Mouse (Mus musculus) ES-E14 (cell line): Measurements from ENCODE around the gene Dhx16. TPM values are rescaled to one million over a fixed set of nuclear protein-coding genes. Genes with fewer than 3 reads are reported as not detected.

Experiments used
- DNase-seq: peaks from one replicate; pipeline ENCODE4 v3.0.0-alpha.2; 2013; ENCODE audit warnings: low read depth, low spot score
- H3K27ac ChIP-seq: 2 replicates; pipeline ENCODE4 v1.5.1; 2012; ENCODE audit warnings: low read depth, mild to moderate bottlenecking, low read length, moderate library complexity, mixed read lengths; ENCODE audit not compliant: poor library complexity, insufficient read depth, severe bottlenecking
- H3K36me3 ChIP-seq: 2 replicates; pipeline ENCODE4 v1.6.1; 2012; ENCODE audit warnings: mild to moderate bottlenecking, low read length, moderate library complexity, mixed read lengths; ENCODE audit not compliant: control insufficient read depth, poor library complexity, insufficient read depth, severe bottlenecking
- H3K4me1 ChIP-seq, 2 experiments: fragments of 150-350 bp in 1 of 2; sonication (generic) in 1 of 2; 2 replicates each; pipeline ENCODE4 v1.6.1; 2012; ENCODE audit warnings: low read length in 2 of 2, mild to moderate bottlenecking in 1 of 2, mixed read lengths in 1 of 2; ENCODE audit not compliant: control insufficient read depth in 2 of 2, insufficient read depth in 2 of 2, poor library complexity in 1 of 2
- H3K4me3 ChIP-seq, 2 experiments: fragments of 150-350 bp in 1 of 2; sonication (generic) in 1 of 2; 2 replicates each; pipeline ENCODE4 v1.5.1; 2012; ENCODE audit warnings: low read length in 2 of 2, low read depth in 1 of 2, mild to moderate bottlenecking in 1 of 2, mixed read lengths in 1 of 2; ENCODE audit not compliant: insufficient read depth in 1 of 2, poor library complexity in 1 of 2, severe bottlenecking in 1 of 2
- H3K9ac ChIP-seq: 2 replicates; pipeline ENCODE4 v1.6.1; 2012; ENCODE audit warnings: low read depth, mild to moderate bottlenecking, low read length, mixed read lengths; ENCODE audit not compliant: poor library complexity, insufficient read depth, severe bottlenecking
- H3K9me3 ChIP-seq: fragments of 150-350 bp; sonication (generic); 2 replicates; pipeline ENCODE4 v1.6.1; 2012; ENCODE audit warnings: low read depth, mild to moderate bottlenecking, low read length; ENCODE audit not compliant: control insufficient read depth, insufficient read depth
- CHD2 ChIP-seq: IDR thresholded peaks from 2 replicates; pipeline ENCODE4 v1.6.1; 2014; ENCODE audit warnings: mild to moderate bottlenecking, low read depth, low read length, inconsistent platforms
- HCFC1 ChIP-seq: IDR thresholded peaks from 2 replicates; pipeline ENCODE4 v1.6.1; 2012; ENCODE audit warnings: low read length, inconsistent platforms, borderline replicate concordance; ENCODE audit not compliant: insufficient read depth
- MAFK ChIP-seq: IDR thresholded peaks from 2 replicates; pipeline ENCODE4 v1.6.1; 2014; ENCODE audit warnings: mild to moderate bottlenecking, low read depth, low read length, inconsistent platforms; ENCODE audit not compliant: insufficient read depth
- ZC3H11A ChIP-seq: IDR thresholded peaks from 2 replicates; pipeline ENCODE4 v1.6.1; 2012; ENCODE audit warnings: low read depth, mild to moderate bottlenecking, inconsistent platforms, low read length, borderline replicate concordance
- ZNF384 ChIP-seq: IDR thresholded peaks from 2 replicates; pipeline ENCODE4 v1.6.1; 2012; ENCODE audit warnings: low read depth, low read length, inconsistent platforms
- in situ Hi-C, 2 experiments: fragments of 600-800 bp; cut with MboI; formaldehyde crosslinking; loops; one replicate each; pipeline ENCODE4 v1.15.1; 2025; ENCODE audit warnings: low sequenced_read_pairs in 2 of 2, inconsistent platforms in 1 of 2; ENCODE audit not compliant: unreplicated experiment in 2 of 2
- total RNA-seq: library from RNA; depleted of rRNA; stranded (reverse); fragments of 300-350 nt; gene quantifications from 2 replicates; pipeline ENCODE4 v1.2.3, GENCODE M21; 2012

Dhx16 gene
- total RNA-seq, 1 experiment: 202 TPM

- H3K4me1 ChIP-seq: peaks cover 2 to 4% of the 10 kb centered on the region in 2 experiments; a peak in 2 of 4 replicates
- peak overlapping the region; percentile 51; the same call in 1 of the 2 replicates for H3K9ac ChIP-seq
- in situ Hi-C loops: loop anchor here in 1 of 2 experiments (5.0 kb wide), 1 partner anchor 43 kb away; no protein-coding TSS in a partner anchor
- no peak for DNase-seq
- peak overlapping the region; percentile 60 for H3K27ac ChIP-seq
- peaks cover 5% of the 10 kb centered on the region; the same call in 1 of the 2 replicates for H3K36me3 ChIP-seq
- no peaks in the 10 kb centered on the region for H3K9me3 ChIP-seq
- TF ChIP-seq ZNF384: no peak
- 0 out of 2 replicates have a peak, but pooled peaks have one; percentile 21 for TF ChIP-seq HCFC1
- peak overlapping the region in 1 of 2 experiments; percentile 78; a peak in 2 of 4 replicates for H3K4me3 ChIP-seq
These were observed 9.3 kb upstream of the Dhx16 start for GRCm38 (mm10) chr17:35870151-35870883.

DNA sequence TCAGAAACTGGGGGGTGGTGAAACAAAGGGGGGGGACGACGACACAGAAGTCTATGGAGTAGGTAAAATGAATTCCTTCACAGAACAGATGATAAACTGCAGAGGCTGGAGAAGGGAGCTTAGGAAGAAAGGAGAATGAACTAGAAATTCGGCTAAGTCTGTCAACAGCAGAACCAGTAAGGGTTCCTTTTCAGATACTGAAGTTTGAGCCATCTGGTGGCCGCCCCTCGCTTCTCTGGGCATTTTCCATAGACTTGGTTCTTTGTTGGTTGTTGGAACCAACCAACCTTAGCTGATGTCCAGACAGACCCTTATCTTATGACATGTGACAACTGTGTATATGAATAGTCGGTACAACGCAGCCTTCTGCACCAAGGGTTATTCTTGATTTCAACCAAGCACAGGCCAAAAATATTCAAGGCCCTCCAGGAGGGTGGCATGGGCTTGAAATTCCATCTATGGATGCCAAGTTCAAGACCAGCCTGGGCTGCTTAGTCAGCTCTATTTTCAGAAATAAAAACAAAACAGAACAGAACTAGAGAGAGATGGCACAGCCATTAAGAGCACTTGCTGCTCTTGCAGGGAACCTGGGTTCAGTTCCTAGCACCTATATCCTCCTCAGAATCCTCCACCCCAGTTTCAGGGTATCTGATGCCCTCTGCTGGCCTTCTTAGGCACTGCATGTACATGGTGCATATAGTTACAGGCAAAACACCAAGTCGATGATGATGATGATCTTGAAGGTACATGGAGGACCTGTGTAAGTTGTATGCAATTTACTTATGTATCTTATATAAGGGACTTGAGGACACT, 8.5 kb upstream of the Dhx16 start:
- Histone ChIP-seq H3K27ac (peak overlapping the region; percentile 60; the same call in 1 of the 2 replicates), H3K4me1 (peaks cover 2 to 4% of the 10 kb centered on the region in 2 experiments; a peak in 2 of 4 replicates), H3K4me3 (peak overlapping the region in 1 of 2 experiments; percentile 78; a peak in 1 of 4 replicates), H3K9me3 (no peaks in the 10 kb centered on the region), H3K36me3 (peaks cover 10% of the 10 kb centered on the region), H3K9ac (peak overlapping the region; percentile 51; the same call in 1 of the 2 replicates)
- peak; percentile 46; the same call in 1 of the 2 replicates for TF ChIP-seq MAFK
- TF ChIP-seq CHD2: no peak
- no peak for TF ChIP-seq ZNF384
- peak; percentile 53; the same call in 1 of the 2 replicates for TF ChIP-seq ZC3H11A
- TF ChIP-seq HCFC1: no peak
- in situ Hi-C loops: loop anchor here in 1 of 2 experiments (5.0 kb wide), 1 partner anchor 44 kb away; no protein-coding TSS in a partner anchor
- peak; percentile 66 for DNase-seq

DNA sequence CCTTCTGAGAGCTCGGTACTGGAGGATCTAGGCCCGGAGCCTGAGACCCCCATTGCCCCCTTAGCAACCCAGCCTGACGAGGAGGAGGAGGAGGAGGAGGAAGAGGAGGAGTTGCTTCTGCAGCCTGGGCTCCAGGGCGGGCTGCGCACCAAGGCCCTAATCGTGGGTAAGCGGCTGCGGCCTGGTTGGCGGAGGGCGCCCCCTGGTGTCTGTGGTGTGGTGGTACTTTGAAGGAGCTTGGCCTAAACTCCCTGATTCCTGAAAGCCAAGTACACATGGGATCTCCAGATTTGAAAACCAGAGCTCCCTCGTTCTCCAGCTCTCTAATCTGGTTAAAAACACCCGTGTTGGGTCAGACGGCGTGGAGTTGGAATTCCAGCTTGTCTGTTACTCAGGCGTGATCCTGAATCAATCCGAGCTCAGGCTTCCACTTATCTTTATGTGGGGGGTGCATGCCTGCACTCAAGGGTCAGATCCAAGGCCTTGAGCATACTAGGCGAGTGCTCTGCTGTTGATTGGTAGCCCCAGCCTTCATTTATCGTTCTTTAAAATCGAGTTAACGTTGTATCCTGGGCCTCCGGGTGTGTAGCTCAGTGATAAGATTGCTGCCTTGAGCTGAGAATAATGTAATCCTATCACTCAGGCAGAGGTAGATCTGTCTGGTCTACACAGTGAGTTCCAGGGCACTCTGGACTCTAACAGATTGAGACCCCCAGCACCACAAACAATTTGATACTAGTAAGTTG, 5.7 kb upstream of the Dhx16 start:
- Histone ChIP-seq H3K9ac (peak overlapping the region; percentile 73; the same call in 1 of the 2 replicates), H3K4me3 (peak overlapping the region in 1 of 2 experiments; percentile 36; a peak in 1 of 4 replicates), H3K4me1 (peaks cover 0 to 3% of the 10 kb centered on the region in 2 experiments; a peak in 1 of 4 replicates), H3K36me3 (peaks cover 10% of the 10 kb centered on the region), H3K9me3 (no peaks in the 10 kb centered on the region), H3K27ac (no peak overlapping the region; the same call in 1 of the 2 replicates)
- DNase-seq: peak; percentile 74
- in situ Hi-C loops: loop anchor here in 1 of 2 experiments (5.0 kb wide), 1 partner anchor 47 kb away; no protein-coding TSS in a partner anchor
- TF ChIP-seq ZC3H11A (no peak), MAFK (no peak), HCFC1 (no peak), ZNF384 (no peak), CHD2 (no peak)

DNA sequence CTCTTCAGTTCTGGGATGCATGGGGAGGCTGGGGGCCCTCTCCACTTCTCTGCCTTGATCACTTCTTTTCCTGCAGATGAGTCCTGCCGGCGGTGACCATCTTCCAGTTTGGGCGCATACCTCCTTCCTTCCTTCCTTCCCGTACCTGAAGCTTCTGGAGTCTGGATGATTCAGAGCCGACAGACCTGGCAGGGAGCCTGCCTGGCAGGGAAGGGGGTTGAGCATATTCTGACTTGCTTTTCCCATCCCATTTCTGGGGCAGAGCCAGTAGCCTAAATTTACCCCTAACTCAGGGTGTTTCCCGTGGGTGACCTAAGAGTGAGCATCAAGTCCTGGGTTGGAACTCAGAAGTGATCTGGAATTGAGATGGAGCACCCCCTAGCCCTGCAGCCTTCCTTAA, 4.9 kb upstream of the Dhx16 start:
- peaks cover 10% of the 10 kb centered on the region for H3K36me3 ChIP-seq
- DNase-seq: no peak
- H3K4me1 ChIP-seq: peaks cover 0 to 3% of the 10 kb centered on the region in 2 experiments; a peak in 1 of 4 replicates
- no peaks in the 10 kb centered on the region for H3K9me3 ChIP-seq
- H3K27ac ChIP-seq: no peak overlapping the region
- H3K9ac ChIP-seq: no peak overlapping the region
- H3K4me3 ChIP-seq: no peak overlapping the region
- no peak for TF ChIP-seq HCFC1
- no peak for TF ChIP-seq MAFK
- TF ChIP-seq ZC3H11A: no peak
- TF ChIP-seq ZNF384: no peak
- no peak for TF ChIP-seq CHD2
- in situ Hi-C loops: loop anchor here in 1 of 2 experiments (5.0 kb wide), 1 partner anchor 47 kb away; no protein-coding TSS in a partner anchor
